Mouse (Mus musculus) megakaryocyte, embryonic 14.5 days (primary cell): Measurements from ENCODE around the gene Kcnip2.

Source experiments
- FLI1 ChIP-seq: IDR thresholded peaks from 2 replicates; pipeline ENCODE4 v1.6.1; 2012; ENCODE audit warnings: low read length, inconsistent platforms, mixed read lengths
- GATA1 ChIP-seq: IDR thresholded peaks from 3 replicates; pipeline ENCODE4 v1.6.1; 2012; ENCODE audit warnings: mixed read lengths, low read length, inconsistent platforms, borderline replicate concordance

GRCm38 (mm10) chr19:45826146-45826545 lies 10.3 kb upstream of the Kcnip2 start:
- TF ChIP-seq FLI1 (no peak), GATA1 (no peak)
